Mouse (Mus musculus): ENCODE measurements around the gene Mbd3. TPM values are rescaled to one million over a fixed set of nuclear protein-coding genes. Genes with fewer than 3 reads are reported as not detected.

Gene Mbd3
- total RNA-seq, 1 experiment from 2014 or later, result 139 TPM

DNA sequence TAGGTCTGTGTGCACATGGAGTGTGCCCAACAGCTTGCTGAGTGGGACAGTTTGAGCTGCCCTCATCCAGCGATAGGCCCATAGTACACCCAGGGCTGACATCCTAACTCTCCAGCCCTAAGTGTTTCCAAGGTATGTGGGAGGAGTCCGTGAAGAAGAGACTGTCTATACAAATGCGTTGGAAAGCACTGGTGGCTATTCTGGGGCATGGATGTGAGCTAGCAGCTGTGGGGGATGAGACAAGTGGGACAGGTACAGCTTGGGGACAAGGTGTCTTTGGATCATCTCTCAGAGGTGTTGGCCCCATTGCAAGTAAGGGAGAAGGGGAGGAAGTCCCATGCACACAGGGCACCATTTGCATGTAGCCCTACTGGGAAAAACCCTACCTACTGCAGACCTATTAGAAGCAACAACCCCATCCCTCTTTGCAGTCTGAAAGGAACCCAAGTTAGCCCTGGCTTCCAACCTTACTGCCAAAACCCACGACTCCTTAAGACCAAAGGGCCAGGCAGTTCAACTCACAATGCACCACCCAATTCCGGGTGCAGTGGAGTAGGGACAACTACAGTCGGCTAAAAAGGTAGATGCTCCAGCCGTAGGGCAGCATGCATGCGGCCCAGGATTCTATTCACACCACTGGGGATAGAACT lies 1.7 kb downstream of the Mbd3 start:
- DNase-seq, result no peak

DNA sequence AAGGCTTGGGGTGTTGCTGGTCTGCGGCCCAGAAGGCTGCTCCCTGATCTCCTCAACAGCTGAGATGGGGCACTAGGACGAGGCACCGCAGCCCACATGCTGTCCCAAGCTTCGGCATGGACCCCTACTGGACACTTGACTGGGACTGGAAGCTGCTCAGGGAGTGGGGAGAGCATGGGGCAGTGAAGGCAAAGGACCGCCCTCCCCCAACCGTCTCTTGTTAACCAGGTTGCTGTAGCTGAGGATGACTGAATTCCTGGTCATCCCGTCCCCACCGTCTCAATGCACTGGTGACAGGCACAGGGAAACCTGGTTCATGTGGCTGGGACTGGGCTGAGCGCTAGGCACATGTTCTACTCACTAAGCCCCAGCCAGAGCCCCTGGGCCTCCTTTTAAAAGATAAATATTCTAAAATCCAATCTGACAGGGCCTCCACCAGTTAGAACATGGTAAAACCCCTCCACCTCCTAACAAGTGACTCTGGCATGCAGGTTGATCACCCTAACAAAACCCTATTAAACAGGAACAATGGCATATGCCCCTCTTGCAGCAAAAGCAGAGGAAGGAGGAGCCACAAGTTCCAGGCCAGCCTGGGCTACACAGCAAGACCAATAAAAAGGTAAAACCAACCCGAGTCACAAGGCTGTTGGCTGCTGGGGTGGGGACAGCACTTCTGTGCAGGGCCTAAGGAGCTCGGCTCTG lies 2.4 kb downstream of the Mbd3 start:
- no peak for DNase-seq

- no peak for DNase-seq
Observed at GRCm38 (mm10) chr10:80395025-80395627, 4.2 kb downstream of the Mbd3 start.

GRCm38 (mm10) chr10:80392687-80393086 lies 6.7 kb downstream of the Mbd3 start:
- no peak for DNase-seq

DNA sequence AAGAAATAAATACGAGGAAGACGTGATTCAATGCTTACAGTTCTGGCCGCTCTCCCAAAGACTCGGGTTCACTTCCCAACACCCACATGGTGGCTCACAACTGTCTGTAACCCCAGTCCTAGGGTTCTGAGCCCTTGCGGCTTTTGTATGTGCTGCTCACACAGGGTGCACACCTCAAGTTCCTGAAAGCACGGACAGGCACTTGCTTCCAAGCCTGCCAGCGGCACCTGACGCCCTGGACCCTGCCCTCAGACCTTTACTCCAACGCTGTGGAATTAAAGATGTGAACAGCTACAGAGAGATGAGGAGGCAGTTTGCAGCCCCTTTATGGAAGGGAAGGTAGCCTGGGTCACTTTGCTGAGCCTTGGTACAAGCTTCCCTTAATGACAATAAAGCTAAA lies 8.7 kb downstream of the Mbd3 start:
- no peak for DNase-seq

DNA sequence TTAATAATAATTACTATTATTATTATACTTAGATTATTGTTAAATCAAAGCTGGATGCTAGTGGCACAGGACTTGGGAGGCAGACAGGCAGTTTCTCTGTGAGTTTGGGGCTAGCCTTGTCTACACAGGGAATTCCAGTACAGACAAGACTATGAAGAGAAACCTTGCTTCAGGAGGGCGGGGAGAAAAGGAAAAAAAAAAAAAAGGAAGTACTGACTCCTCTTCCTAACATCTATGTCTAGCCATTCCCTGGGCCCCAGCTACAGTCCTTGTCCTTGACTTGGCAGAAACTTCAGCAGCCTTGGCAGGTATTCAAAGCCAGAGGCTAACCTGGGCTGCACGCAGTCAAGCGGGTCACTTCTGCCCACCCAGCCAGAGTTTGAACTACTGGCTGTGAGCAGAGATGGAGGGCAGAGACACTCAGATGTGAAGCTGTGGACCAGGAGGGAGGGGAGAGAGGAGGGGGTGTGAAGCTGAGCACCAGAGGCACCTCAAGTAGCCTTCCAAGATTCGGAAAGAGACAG lies 10.1 kb downstream of the Mbd3 start:
- no peak for DNase-seq

GRCm38 (mm10) chr10:80388731-80389130 lies 10.6 kb downstream of the Mbd3 start:
- no peak for DNase-seq

- DNase-seq, result peak; percentile 96
Observed at GRCm38 (mm10) chr10:80387522-80387959, 11.8 kb downstream of the Mbd3 start, which contains the start of gene Mex3d. Gene Mex3d, minus strand, starts transcription at chr10:80387659.

- DNase-seq, result peak; percentile 36
Observed at GRCm38 (mm10) chr10:80386735-80387471, 12.4 kb downstream of the Mbd3 start.

- DNase-seq, result peak; percentile 59
Observed at GRCm38 (mm10) chr10:80385811-80386734, 13.3 kb downstream of the Mbd3 start.

DNA sequence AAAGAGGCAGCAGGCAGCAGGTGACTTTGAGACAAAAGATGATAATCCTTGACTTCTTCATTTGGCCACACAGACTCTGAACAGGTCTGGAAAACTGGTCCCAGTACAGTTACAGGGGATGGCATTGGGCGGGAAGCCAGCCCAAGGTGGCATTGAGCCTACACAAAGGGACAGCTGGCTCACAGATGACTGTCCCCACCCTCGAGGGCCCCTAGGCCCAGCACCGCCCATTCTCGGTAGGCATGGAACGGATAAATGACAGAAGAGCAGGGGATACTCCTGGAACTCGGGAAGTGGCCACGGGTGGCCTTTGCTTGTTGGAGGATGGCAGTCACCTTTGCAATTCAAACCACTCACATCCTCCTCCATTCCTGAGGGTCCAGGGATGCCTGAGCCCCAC lies 14.0 kb downstream of the Mbd3 start:
- peak; percentile 53 for DNase-seq

DNA sequence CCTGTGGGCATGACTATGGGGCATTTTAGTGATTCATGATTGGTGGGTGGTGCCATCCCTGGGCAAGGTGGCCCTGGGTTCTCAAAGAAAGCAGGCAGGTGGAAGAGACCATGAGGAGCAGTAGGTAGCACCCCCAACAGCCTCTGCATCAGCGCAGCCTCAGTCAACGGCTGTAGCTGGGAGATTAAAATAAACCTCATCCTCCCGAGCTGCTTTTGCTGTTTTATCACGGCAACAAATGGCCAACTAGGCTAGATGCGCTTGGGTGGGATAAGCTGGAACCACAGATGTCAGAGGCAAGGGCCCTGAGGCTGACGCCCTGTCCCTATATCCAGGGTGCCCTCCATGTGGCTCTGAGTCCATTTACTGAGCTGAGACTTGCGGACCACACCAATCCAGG lies 14.6 kb downstream of the Mbd3 start:
- no peak for DNase-seq

DNA sequence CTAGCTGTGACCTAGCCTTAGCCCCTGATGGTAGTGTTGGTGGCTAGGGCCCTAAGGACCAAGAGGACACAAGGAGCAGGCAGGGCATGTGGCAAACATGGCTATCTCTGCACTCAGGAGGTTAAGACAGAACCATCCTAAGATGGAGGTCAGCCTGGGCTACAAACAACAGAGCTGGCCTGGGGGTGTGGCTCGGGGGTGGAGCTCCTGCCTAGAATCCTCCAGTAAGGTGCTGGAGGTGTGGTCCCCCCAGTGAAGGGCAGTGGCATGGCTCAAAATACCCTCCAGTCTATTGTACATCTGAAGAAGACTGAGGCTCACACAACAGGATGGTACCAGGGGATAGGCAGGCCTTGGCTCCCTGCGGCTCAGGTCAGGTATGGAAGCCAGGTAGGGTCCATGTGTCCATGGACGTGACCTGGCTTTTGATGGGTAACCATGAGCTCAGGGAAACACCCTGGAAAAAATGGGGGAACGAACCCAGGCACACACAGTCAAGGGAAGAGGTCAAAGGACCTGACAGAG lies 15.2 kb downstream of the Mbd3 start:
- DNase-seq, result no peak

GRCm38 (mm10) chr10:80383431-80383830 lies 15.9 kb downstream of the Mbd3 start:
- DNase-seq, result no peak

GRCm38 (mm10) chr10:80382641-80383365 lies 16.5 kb downstream of the Mbd3 start:
- DNase-seq, result no peak

GRCm38 (mm10) chr10:80377716-80378115 lies 21.6 kb downstream of the Mbd3 start:
- no peak for DNase-seq

DNA sequence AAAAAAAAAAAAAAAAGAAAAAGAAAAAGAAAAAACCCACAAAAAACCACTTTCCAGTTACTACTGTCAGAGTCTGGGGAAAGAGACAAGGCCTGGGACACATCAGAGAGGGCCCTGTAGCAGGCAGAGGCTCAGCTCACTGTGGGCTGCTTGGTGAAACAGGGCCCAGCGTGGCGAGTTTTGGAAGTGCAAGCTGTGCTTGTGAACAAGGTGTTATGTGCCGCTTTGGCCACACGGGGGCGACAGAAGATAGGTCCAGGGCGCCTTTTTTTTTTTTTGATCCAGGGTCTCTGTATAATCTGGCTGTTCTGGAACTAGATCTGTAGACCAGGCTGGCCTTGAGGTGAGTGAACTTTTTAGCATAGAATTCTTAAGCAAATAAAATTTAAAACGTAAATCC lies 23.2 kb downstream of the Mbd3 start:
- DNase-seq, result peak; percentile 93

- DNase-seq, result peak; percentile 71
Observed at GRCm38 (mm10) chr10:80374063-80374462, 25.3 kb downstream of the Mbd3 start.

DNA sequence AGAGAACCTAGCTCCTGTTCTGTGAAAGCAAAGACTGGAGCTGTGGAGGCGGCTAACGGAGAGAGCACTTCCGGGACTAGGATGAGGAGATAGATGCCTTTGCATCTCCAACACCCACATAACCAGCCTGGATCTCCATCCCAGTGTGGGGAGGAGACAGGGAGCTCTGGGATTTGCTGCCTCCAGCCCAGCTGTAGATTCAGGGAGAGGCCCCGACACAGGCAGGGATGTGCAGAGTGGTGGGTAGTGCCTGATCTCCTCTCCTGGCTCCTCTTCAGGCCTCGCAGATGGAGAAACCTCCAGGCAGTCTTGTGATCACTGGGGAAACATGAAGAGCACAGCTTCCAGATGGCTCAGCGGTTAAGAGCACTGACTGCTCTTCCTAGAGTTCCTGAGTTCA lies 26.6 kb downstream of the Mbd3 start:
- no peak for DNase-seq

GRCm38 (mm10) chr10:80371983-80372382 lies 27.4 kb downstream of the Mbd3 start:
- DNase-seq, result no peak

All from adrenal gland, postnatal 25 days (tissue).